Mouse (Mus musculus) forebrain, embryonic 13.5 days (tissue): ENCODE results near the gene Glb1l. TPM values are rescaled to one million over a fixed set of nuclear protein-coding genes. Genes with fewer than 3 reads are reported as not detected.

Source experiments
- ATAC-seq: fragments of 200-750 bp; cut with Nextera tagmentation; 2 replicates; pipeline ENCODE4 v1.8.0; 2017
- H3K27ac ChIP-seq: fragments of 300-500 bp; sonication (generic); 2 replicates; pipeline ENCODE4 v1.5.1; 2015; ENCODE audit warnings: inconsistent platforms, mild to moderate bottlenecking, moderate library complexity
- H3K27me3 ChIP-seq: fragments of 300-500 bp; sonication (generic); 2 replicates; pipeline ENCODE4 v1.6.1; 2015; ENCODE audit warnings: mild to moderate bottlenecking, inconsistent platforms
- H3K36me3 ChIP-seq: fragments of 300-500 bp; sonication (generic); 2 replicates; pipeline ENCODE4 v1.6.1; 2015; ENCODE audit warnings: mild to moderate bottlenecking, inconsistent platforms; ENCODE audit not compliant: poor library complexity, severe bottlenecking
- H3K4me1 ChIP-seq: fragments of 300-500 bp; sonication (generic); 2 replicates; pipeline ENCODE4 v1.6.1; 2015; ENCODE audit warnings: inconsistent platforms
- H3K4me2 ChIP-seq: fragments of 300-500 bp; sonication (generic); 2 replicates; pipeline ENCODE4 v1.6.1; 2015; ENCODE audit warnings: inconsistent platforms, mild to moderate bottlenecking, moderate library complexity
- H3K4me3 ChIP-seq: fragments of 300-500 bp; sonication (generic); 2 replicates; pipeline ENCODE4 v1.5.1; 2015; ENCODE audit warnings: mild to moderate bottlenecking, inconsistent platforms
- H3K9ac ChIP-seq: fragments of 300-500 bp; sonication (generic); 2 replicates; pipeline ENCODE4 v1.6.1; 2015; ENCODE audit warnings: mild to moderate bottlenecking, inconsistent platforms
- H3K9me3 ChIP-seq: fragments of 300-500 bp; sonication (generic); replicated peaks from 2 replicates; pipeline ENCODE4 v1.6.1; 2016; ENCODE audit warnings: inconsistent platforms
- WGBS: fragments of 180-500 bp; shearing (Covaris S2); methylation state at CpG from one replicate; pipeline ENCODE4 v1.1.7; 2015; 5-methylcytosine and 5-hydroxymethylcytosine counted together
- microRNA-seq: library from miRNA; unstranded; fragments of <30 nt; microRNA quantifications from one replicate; pipeline ENCODE4, GENCODE M21; 2016
- polyA plus RNA-seq: library from polyadenylated mRNA; unstranded; fragments of >200 nt; fragmentation: Nextera tagmentation; extraction: Ambion mirVana; gene quantifications from 2 replicates; pipeline ENCODE4 v1.2.1, GENCODE M21; 2015

Glb1l gene
- polyA plus RNA-seq, 1 experiment from 2014 or later, result 14.6 TPM

GRCm38 (mm10) chr1:75159540-75160255 lies 50.9 kb downstream of the Glb1l start:
- no peaks in the 10 kb centered on the region for H3K36me3 ChIP-seq
- ATAC-seq, result no peak
- no peak overlapping the region for H3K9ac ChIP-seq

GRCm38 (mm10) chr1:75158990-75159389 lies 51.6 kb downstream of the Glb1l start:
- Histone ChIP-seq H3K9ac (no peak overlapping the region), H3K27me3 (no peaks in the 10 kb centered on the region), H3K4me2 (no peak overlapping the region), H3K27ac (no peak overlapping the region), H3K9me3 (no peaks in the 10 kb centered on the region), H3K4me1 (no peaks in the 10 kb centered on the region), H3K36me3 (no peaks in the 10 kb centered on the region), H3K4me3 (no peak overlapping the region)
- no peak for ATAC-seq

More at GRCm38 (mm10) chr1:75159540-75160255, 50.9 kb downstream of the Glb1l start:
- no peak overlapping the region for H3K4me2 ChIP-seq
- WGBS, result 69% methylated on average over 5 of the region's 5 CpGs
- no peaks in the 10 kb centered on the region for H3K27me3 ChIP-seq
- no peaks in the 10 kb centered on the region for H3K9me3 ChIP-seq
- no peaks in the 10 kb centered on the region for H3K4me1 ChIP-seq
- no peak overlapping the region for H3K4me3 ChIP-seq
- no peak overlapping the region for H3K27ac ChIP-seq

GRCm38 (mm10) chr1:75155837-75156236 lies 54.8 kb downstream of the Glb1l start:
- Histone ChIP-seq H3K9me3 (no peaks in the 10 kb centered on the region), H3K27me3 (no peaks in the 10 kb centered on the region), H3K4me1 (no peaks in the 10 kb centered on the region), H3K4me3 (no peak overlapping the region), H3K27ac (no peak overlapping the region), H3K36me3 (no peaks in the 10 kb centered on the region), H3K9ac (no peak overlapping the region), H3K4me2 (no peak overlapping the region)
- ATAC-seq, result no peak
- WGBS, result 76% methylated on average over 3 of the region's 3 CpGs

- Histone ChIP-seq H3K9me3 (no peaks in the 10 kb centered on the region), H3K27me3 (no peaks in the 10 kb centered on the region), H3K27ac (no peak overlapping the region), H3K4me2 (no peak overlapping the region), H3K4me3 (no peak overlapping the region), H3K36me3 (peaks cover 56% of the 10 kb centered on the region), H3K4me1 (peaks cover 9% of the 10 kb centered on the region), H3K9ac (no peak overlapping the region)
- ATAC-seq, result no peak
- 91% methylated on average over 4 of the region's 4 CpGs for WGBS
These were observed 61.9 kb downstream of the Glb1l start for GRCm38 (mm10) chr1:75148727-75149126.

Small RNAs within 50 kb of the gene (microRNA-seq; reads per million reads assigned to microRNA genes)
- not detected for gene Gm27943

Other genes starting within 250 kb of the Glb1l start
- gene Nhej1, start 85.6 kb downstream of the Glb1l start, polyA plus RNA-seq, result 8.4 and 10.6 TPM in 2 replicates
- 0.08 TPM in 1 of 2 replicates, not detected in the other for gene Slc23a3, start 76.9 kb downstream of the Glb1l start, polyA plus RNA-seq
- gene Cnppd1, start 68.1 kb downstream of the Glb1l start, polyA plus RNA-seq, result 47.1 and 52.8 TPM in 2 replicates
- 71.8 and 75.1 TPM in 2 replicates for gene Retreg2, start 68.0 kb downstream of the Glb1l start, polyA plus RNA-seq
- gene Zfand2b, start 42.2 kb downstream of the Glb1l start, polyA plus RNA-seq, result 33.2 and 37.9 TPM in 2 replicates
- gene Abcb6, start 30.4 kb downstream of the Glb1l start, polyA plus RNA-seq, result 28.6 and 31.7 TPM in 2 replicates
- gene Ankzf1, start 18.7 kb downstream of the Glb1l start, polyA plus RNA-seq, result 22.0 and 23.1 TPM in 2 replicates
- 29.7 and 31.8 TPM in 2 replicates for gene Atg9a, start 18.6 kb downstream of the Glb1l start, polyA plus RNA-seq
- gene Stk16, start within 50 bp of the Glb1l start, polyA plus RNA-seq, result 143 and 157 TPM in 2 replicates
- gene Tuba4a, start 9.1 kb upstream of the Glb1l start, polyA plus RNA-seq, result 15.3 and 16.6 TPM in 2 replicates
- not detected in 2 replicates for gene A630095N17Rik, start 21.3 kb upstream of the Glb1l start, polyA plus RNA-seq
- gene Dnajb2, start 25.6 kb upstream of the Glb1l start, polyA plus RNA-seq, result 40.0 and 41.7 TPM in 2 replicates
- gene Ptprn, start 53.7 kb upstream of the Glb1l start, polyA plus RNA-seq, result 4.5 and 6.5 TPM in 2 replicates
- gene Resp18, start 67.6 kb upstream of the Glb1l start, polyA plus RNA-seq, result 37.0 and 44.1 TPM in 2 replicates
- 140 and 142 TPM in 2 replicates for gene Dnpep, start 107.2 kb upstream of the Glb1l start, polyA plus RNA-seq
- 0.81 and 1.1 TPM in 2 replicates for gene Des, start 149.5 kb upstream of the Glb1l start, polyA plus RNA-seq
- gene Speg, start 164.5 kb upstream of the Glb1l start, polyA plus RNA-seq, result 7.6 and 9.0 TPM in 2 replicates
- 53.7 and 62.7 TPM in 2 replicates for gene Gmppa, start 225.1 kb upstream of the Glb1l start, polyA plus RNA-seq
- 4.0 and 5.4 TPM in 2 replicates for gene Asic4, start 239.6 kb upstream of the Glb1l start, polyA plus RNA-seq